Mouse (Mus musculus) heart, embryonic 14.5 days (tissue): ENCODE results near the gene Celsr1. TPM values are rescaled to one million over a fixed set of nuclear protein-coding genes. Genes with fewer than 3 reads are reported as not detected.
"Not testable (repeated sequence)": the region's sequence is repeated elsewhere in the genome, so short reads cannot be mapped to it uniquely, and the experiment has no call there.

ENCODE experiments used
- ATAC-seq: fragments of 200-750 bp; cut with Nextera tagmentation; 2 replicates; pipeline ENCODE4 v1.8.0; 2017; ENCODE audit warnings: low read depth, moderate TSS enrichment; ENCODE audit not compliant: insufficient number of reproducible peaks, insufficient read depth, low FRiP score
- H3K27ac ChIP-seq, 2 experiments: fragments of 200-500 bp in 1 of 2; fragments of 300-500 bp in 1 of 2; sonication (generic) in 1 of 2; replicated peaks in 1 of 2; 2 replicates each; pipeline ENCODE4 v1.5.1; 2012 to 2014; ENCODE audit warnings: low read depth in 2 of 2, low read length in 2 of 2, control low read depth in 1 of 2, mild to moderate bottlenecking in 1 of 2, mixed read lengths in 1 of 2; ENCODE audit not compliant: control insufficient read depth in 1 of 2, insufficient read depth in 1 of 2
- H3K27me3 ChIP-seq: fragments of 300-500 bp; sonication (generic); 2 replicates; pipeline ENCODE4 v1.6.1; 2014; ENCODE audit warnings: mild to moderate bottlenecking, low read length, control low read depth; ENCODE audit not compliant: control insufficient read depth, insufficient read depth
- H3K36me3 ChIP-seq: fragments of 300-500 bp; sonication (generic); 2 replicates; pipeline ENCODE4 v1.6.1; 2014; ENCODE audit warnings: mild to moderate bottlenecking, control low read depth, low read length, mixed read lengths; ENCODE audit not compliant: control insufficient read depth, insufficient read depth
- H3K4me1 ChIP-seq, 2 experiments: fragments of 200-500 bp in 1 of 2; fragments of 300-500 bp in 1 of 2; sonication (generic) in 1 of 2; 2 replicates each; pipeline ENCODE4 v1.6.1; 2012 to 2014; ENCODE audit warnings: low read length in 2 of 2, control low read depth in 1 of 2, mixed read lengths in 1 of 2; ENCODE audit not compliant: control insufficient read depth in 2 of 2, insufficient read depth in 2 of 2
- H3K4me2 ChIP-seq: fragments of 300-500 bp; sonication (generic); 2 replicates; pipeline ENCODE4 v1.6.1; 2014; ENCODE audit warnings: mild to moderate bottlenecking, low read length
- H3K4me3 ChIP-seq, 2 experiments: fragments of 200-500 bp in 1 of 2; fragments of 300-500 bp in 1 of 2; sonication (generic) in 1 of 2; 2 replicates each; pipeline ENCODE4 v1.5.1; 2012 to 2014; ENCODE audit warnings: low read length in 2 of 2, mild to moderate bottlenecking in 2 of 2, control low read depth in 1 of 2, low read depth in 1 of 2, moderate library complexity in 1 of 2; ENCODE audit not compliant: control insufficient read depth in 1 of 2, insufficient read depth in 1 of 2
- H3K9ac ChIP-seq: fragments of 300-500 bp; sonication (generic); 2 replicates; pipeline ENCODE4 v1.6.1; 2014; ENCODE audit warnings: mild to moderate bottlenecking, low read length
- H3K9me3 ChIP-seq: fragments of 300-500 bp; sonication (generic); 2 replicates; pipeline ENCODE4 v1.6.1; 2016; ENCODE audit warnings: low read length, control low read depth; ENCODE audit not compliant: control insufficient read depth
- WGBS: fragments of 180-500 bp; shearing (Covaris S2); extraction: QIAGEN DNeasy Blood & Tissue Kit; methylation state at CpG from one replicate; pipeline ENCODE4 v1.1.7; 2014; 5-methylcytosine and 5-hydroxymethylcytosine counted together
- polyA plus RNA-seq: library from polyadenylated mRNA; unstranded; fragments of >200 nt; fragmentation: Nextera tagmentation; extraction: Ambion mirVana; gene quantifications from 2 replicates; pipeline ENCODE4 v1.2.1, GENCODE M21; 2014

Celsr1 gene
- polyA plus RNA-seq, 1 experiment from 2014 or later: 3.1 TPM

DNA sequence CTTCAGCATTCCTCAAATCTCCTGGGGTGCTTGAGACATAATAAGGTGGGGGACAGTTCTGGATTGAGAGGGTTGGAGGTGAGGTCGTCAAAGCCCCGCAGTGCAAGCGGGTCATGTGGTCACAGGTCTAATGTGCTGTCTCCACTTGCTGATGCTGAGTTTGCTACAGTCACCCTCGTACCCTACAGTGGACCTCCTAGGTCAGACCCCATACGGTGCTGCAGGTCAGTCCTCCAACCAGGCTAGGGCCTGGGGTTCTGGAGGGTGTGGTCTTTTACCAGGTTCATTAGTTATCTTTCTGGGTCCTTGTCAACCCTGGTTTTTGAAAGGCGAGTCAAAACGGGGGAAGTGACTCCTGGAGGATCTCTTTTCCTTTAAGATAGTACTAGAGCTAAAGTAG is 24.3 kb upstream of the Celsr1 start:
- Histone ChIP-seq H3K9ac (peak overlapping the region; percentile 97), H3K4me1 (peaks cover 23 to 43% of the 10 kb centered on the region in 2 experiments), H3K9me3 (no peaks in the 10 kb centered on the region), H3K36me3 (no peaks in the 10 kb centered on the region), H3K4me3 (peak overlapping the region; percentile 94), H3K4me2 (peak overlapping the region; percentile 92), H3K27ac (peak overlapping the region; percentile 69 to 89), H3K27me3 (no peaks in the 10 kb centered on the region)
- WGBS: 11% methylated on average over 7 of the region's 7 CpGs
- ATAC-seq: no peak

DNA sequence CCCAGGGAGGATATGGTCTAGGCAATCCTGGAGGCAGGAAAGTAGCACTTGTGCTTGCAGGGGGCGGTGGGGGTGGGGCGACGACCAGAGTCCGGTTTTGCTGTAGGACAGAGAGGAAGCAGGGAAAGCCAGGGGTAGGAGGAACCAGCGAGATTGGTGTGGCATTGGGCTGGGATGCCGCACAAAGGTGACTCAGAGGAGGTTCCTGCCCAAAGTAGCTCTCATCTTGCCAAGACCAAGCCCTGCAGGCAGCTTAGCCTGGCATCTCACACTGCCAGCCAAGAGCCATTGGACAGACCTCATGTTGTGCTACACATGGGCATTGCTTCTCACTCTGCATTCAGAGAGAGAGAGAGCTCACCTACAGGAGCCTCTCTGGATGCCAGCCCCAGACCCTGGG is 23.8 kb upstream of the Celsr1 start, which contains the start of gene Gramd4:
Gene Gramd4 (plus strand): TSS at position 283 of the 400 bp plus-strand sequence.
- Histone ChIP-seq H3K9ac (peak within 1 kb of the TSS; percentile 97), H3K9me3 (no peaks in the 10 kb centered on the region), H3K4me2 (peak within 1 kb of the TSS; percentile 92), H3K27me3 (no peaks in the 10 kb centered on the region), H3K36me3 (no peaks in the 10 kb centered on the region), H3K27ac (peak within 1 kb of the TSS; percentile 69 to 89), H3K4me1 (peaks cover 21 to 39% of the 10 kb centered on the region in 2 experiments), H3K4me3 (peak within 1 kb of the TSS; percentile 94)
- ATAC-seq: no peak
- 21% methylated on average over 6 of the region's 6 CpGs for WGBS

DNA sequence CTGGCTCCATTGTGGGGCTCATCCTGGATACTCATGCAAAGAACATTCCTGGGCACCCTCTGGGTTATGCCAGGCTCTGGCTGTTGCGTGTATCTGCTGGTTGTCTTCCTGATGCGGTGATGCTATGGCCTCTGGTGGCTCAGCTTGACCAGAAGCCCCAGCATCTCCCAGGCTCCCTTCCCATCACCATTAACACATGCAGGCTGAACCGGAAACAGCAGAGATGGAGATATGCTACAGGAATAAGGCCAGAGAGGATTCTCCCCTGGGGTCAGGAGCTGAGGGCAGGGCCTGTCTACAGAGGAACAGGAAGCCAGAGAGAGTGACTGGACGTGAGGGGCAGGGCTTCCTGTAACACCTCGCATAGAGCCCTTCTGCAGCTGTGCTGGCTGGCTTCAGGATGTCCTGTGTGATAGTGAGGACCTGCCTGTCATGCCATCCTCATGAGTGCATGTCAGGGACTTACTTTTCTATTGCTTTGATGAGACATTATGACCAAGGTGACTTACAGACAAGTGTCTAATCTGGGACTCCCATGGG is 22.7 kb upstream of the Celsr1 start:
- Histone ChIP-seq H3K9ac (no peak overlapping the region), H3K4me2 (no peak overlapping the region), H3K4me3 (no peak overlapping the region), H3K4me1 (peaks cover 21 to 34% of the 10 kb centered on the region in 2 experiments), H3K27me3 (no peaks in the 10 kb centered on the region), H3K9me3 (no peaks in the 10 kb centered on the region), H3K27ac (no peak overlapping the region), H3K36me3 (no peaks in the 10 kb centered on the region)
- WGBS: 67% methylated on average over 5 of the region's 5 CpGs
- ATAC-seq: no peak

- H3K27me3 ChIP-seq, H3K4me2 ChIP-seq, H3K27ac ChIP-seq, H3K4me3 ChIP-seq, H3K9ac ChIP-seq, ATAC-seq, H3K36me3 ChIP-seq, H3K9me3 ChIP-seq: not testable (repeated sequence)
- H3K4me1 ChIP-seq: peaks cover 15 to 28% of the 10 kb centered on the region in 2 experiments
- WGBS: 61% methylated on average over 3 of the region's 3 CpGs
Observed at GRCm38 (mm10) chr15:86054861-86055260, 21.3 kb upstream of the Celsr1 start.

- 44% methylated on average over 2 of the region's 2 CpGs for WGBS
- ATAC-seq: no peak
- Histone ChIP-seq H3K36me3 (no peaks in the 10 kb centered on the region), H3K9me3 (no peaks in the 10 kb centered on the region), H3K4me3 (no peak overlapping the region), H3K27ac (no peak overlapping the region), H3K4me2 (no peak overlapping the region), H3K9ac (no peak overlapping the region), H3K27me3 (no peaks in the 10 kb centered on the region), H3K4me1 (peaks cover 12 to 22% of the 10 kb centered on the region in 2 experiments)
Observed at GRCm38 (mm10) chr15:86053890-86054536, 20.4 kb upstream of the Celsr1 start.

DNA sequence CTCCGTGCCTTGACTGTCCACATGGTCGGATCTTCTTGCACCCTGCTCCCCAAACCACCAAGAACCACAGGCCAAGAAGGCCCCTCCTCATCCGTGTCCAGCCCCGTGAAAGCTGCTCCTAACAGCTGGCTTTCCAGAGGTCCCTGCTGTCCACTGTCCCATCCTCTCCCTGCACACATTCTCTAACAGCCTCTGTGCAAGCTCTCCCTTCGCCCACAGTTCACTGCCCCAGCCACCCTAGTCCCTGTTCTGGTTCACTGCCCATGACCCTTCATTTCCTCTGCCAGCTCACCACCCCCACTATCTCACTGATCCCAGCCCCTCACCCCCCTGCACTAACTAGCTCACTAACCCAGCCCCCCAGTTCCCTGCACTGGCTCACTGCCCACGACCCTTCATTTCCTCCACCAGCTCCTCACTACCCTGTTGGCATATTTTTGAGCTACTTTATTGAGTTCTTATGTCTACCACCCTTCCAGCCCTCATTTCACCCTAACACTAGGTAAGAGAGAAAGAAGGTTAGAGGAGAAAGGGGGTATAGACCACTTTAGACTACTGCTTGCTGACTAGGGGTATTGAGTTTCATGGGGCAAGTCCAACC is 18.4 kb upstream of the Celsr1 start:
- Histone ChIP-seq H3K27ac (no peak overlapping the region), H3K27me3 (no peaks in the 10 kb centered on the region), H3K36me3 (no peaks in the 10 kb centered on the region), H3K9ac (no peak overlapping the region), H3K9me3 (no peaks in the 10 kb centered on the region), H3K4me2 (no peak overlapping the region), H3K4me3 (no peak overlapping the region), H3K4me1 (peaks cover 4 to 9% of the 10 kb centered on the region in 2 experiments)
- ATAC-seq: no peak
- WGBS: 72% methylated on average over 6 of the region's 6 CpGs

- Histone ChIP-seq H3K4me3 (no peak overlapping the region), H3K27me3 (no peaks in the 10 kb centered on the region), H3K9ac (no peak overlapping the region), H3K27ac (no peak overlapping the region), H3K36me3 (no peaks in the 10 kb centered on the region), H3K4me1 (peaks cover 4 to 7% of the 10 kb centered on the region in 2 experiments), H3K9me3 (no peaks in the 10 kb centered on the region), H3K4me2 (no peak overlapping the region)
- WGBS: 78% methylated on average over 10 of the region's 10 CpGs
- no peak for ATAC-seq
Observed at GRCm38 (mm10) chr15:86051152-86051551, 17.6 kb upstream of the Celsr1 start.
